In genomic region chr2:125973207-125973606, GRCm38 (mm10) we compare ENCODE assay signal across 14 mouse cellular contexts.
DNase-seq lines count a peak whose midpoint lies in the region; ATAC-seq and TF ChIP-seq lines count a peak whose summit lies in the region.
"Had no signal": no experiment of that assay in that cellular context is flagged by ENCODE, and none has a peak within 500 bp of the region (broad histone marks: within the 10 kb centered on the region; RNA-seq: fewer than 3 reads in every experiment).

No protein-coding gene starts in this region.

- no peak overlapping the region for H3K27ac ChIP-seq in gastrocnemius, adult 2 months
- H3K27ac ChIP-seq in stomach, embryonic 14.5 days (ENCODE audit: low read length): no peak overlapping the region
- H3K27ac ChIP-seq in stomach, postnatal 0 days (replicated peaks): no peak overlapping the region
- no peak overlapping the region for H3K27ac ChIP-seq in kidney, postnatal 0 days
- H3K27ac ChIP-seq: liver, embryonic 12.5 days had no signal

- 28% methylated on average over 6 of the region's 6 CpGs for WGBS in stomach, embryonic 14.5 days
- 29% methylated on average over 6 of the region's 6 CpGs for WGBS in stomach, postnatal 0 days
- 20% methylated on average over 6 of the region's 6 CpGs for WGBS in kidney, postnatal 0 days

- no peak overlapping the region for H3K4me2 ChIP-seq in stomach, embryonic 14.5 days (replicated peaks; ENCODE audit: low read depth, low read length)
- no peak overlapping the region for H3K4me2 ChIP-seq in stomach, postnatal 0 days (replicated peaks; ENCODE audit: low read depth)
- no peak overlapping the region for H3K4me2 ChIP-seq in kidney, postnatal 0 days (ENCODE audit: low read length)
- H3K4me2 ChIP-seq: liver, embryonic 12.5 days had no signal

- no peaks in the 10 kb centered on the region; the same call in 1 of the 2 replicates for H3K36me3 ChIP-seq in stomach, embryonic 14.5 days (ENCODE audit: control insufficient read depth, insufficient read depth, low read length)
- peaks cover 4% of the 10 kb centered on the region; the same call in 1 of the 2 replicates for H3K36me3 ChIP-seq in stomach, postnatal 0 days (ENCODE audit: control insufficient read depth, insufficient read depth, low read length)
- peaks cover 9% of the 10 kb centered on the region; the same call in 1 of the 2 replicates for H3K36me3 ChIP-seq in kidney, postnatal 0 days (ENCODE audit: insufficient read depth, low read length)
- H3K36me3 ChIP-seq: liver, embryonic 12.5 days had no signal

- H3K4me3 ChIP-seq in gastrocnemius, adult 2 months: no peak overlapping the region
- H3K4me3 ChIP-seq in stomach, embryonic 14.5 days (ENCODE audit: low read depth, low read length): no peak overlapping the region
- no peak overlapping the region for H3K4me3 ChIP-seq in stomach, postnatal 0 days (ENCODE audit: low read depth, low read length)
- no peak overlapping the region for H3K4me3 ChIP-seq in kidney, postnatal 0 days (replicated peaks; ENCODE audit: low read depth, low read length)
- H3K4me3 ChIP-seq: liver, embryonic 12.5 days; megakaryocyte, embryonic 14.5 days had no signal

- no peak for TF ChIP-seq EP300 in stomach, postnatal 0 days (optimal IDR thresholded peaks at IDR 0.05)

- H3K9ac ChIP-seq in stomach, embryonic 14.5 days (replicated peaks; ENCODE audit: low read depth, low read length): no peak overlapping the region
- no peak overlapping the region for H3K9ac ChIP-seq in stomach, postnatal 0 days (ENCODE audit: low read length)
- no peak overlapping the region for H3K9ac ChIP-seq in kidney, postnatal 0 days (ENCODE audit: low read depth, low read length)
- H3K9ac ChIP-seq: liver, embryonic 12.5 days had no signal

- 0 out of 2 replicates have a peak, but pooled peaks have one; percentile 67 for ATAC-seq in stomach, embryonic 14.5 days (ENCODE audit: insufficient number of reproducible peaks, insufficient read depth, low FRiP score, low read depth)
- ATAC-seq in stomach, postnatal 0 days (ENCODE audit: low FRiP score, low TSS enrichment): no peak
- peak; percentile 86 for ATAC-seq in kidney, postnatal 0 days (replicated peaks; ENCODE audit: low FRiP score, low read depth)
- ATAC-seq: liver, embryonic 12.5 days had no signal

- H3K9me3 ChIP-seq in stomach, embryonic 14.5 days (ENCODE audit: control insufficient read depth, low read depth, low read length): no peaks in the 10 kb centered on the region
- H3K9me3 ChIP-seq in stomach, postnatal 0 days (ENCODE audit: control insufficient read depth, low read length): no peaks in the 10 kb centered on the region
- H3K9me3 ChIP-seq in kidney, postnatal 0 days (replicated peaks; ENCODE audit: low read length): no peaks in the 10 kb centered on the region
- H3K9me3 ChIP-seq: liver, embryonic 12.5 days; megakaryocyte, embryonic 14.5 days had no signal

- intact Hi-C loops in gastrocnemius, adult 2 months (cut with DNase I): no loop called here

- peak; percentile 21 for DNase-seq in gastrocnemius, adult 2 months
- DNase-seq in gastrocnemius, postnatal 10 days: no peak
- no peak for DNase-seq in stomach, postnatal 0 days (ENCODE audit: low spot score)
- DNase-seq in kidney, postnatal 0 days (ENCODE audit: low spot score): peak; percentile 69
- DNase-seq in frontal cortex, postnatal 36 days (ENCODE audit: low spot score in 2 of 2): no peak
- no peak for DNase-seq in frontal cortex, adult 2 months (ENCODE audit: extremely low spot score in 1 of 2, low spot score in 1 of 2)
- no peak for DNase-seq in urinary bladder, postnatal 10 days (ENCODE audit: low spot score)
- DNase-seq: B cell, adult 2 months; cerebellum, postnatal 14 days; gastrocnemius, postnatal 25 days; thymus, adult 2 months had no signal

- TF ChIP-seq CTCF in gastrocnemius, adult 2 months (IDR thresholded peaks at IDR 0.05): no peak
- TF ChIP-seq CTCF in stomach, postnatal 0 days (IDR thresholded peaks at IDR 0.05; ENCODE audit: low read depth): no peak
- no peak for TF ChIP-seq CTCF in kidney, postnatal 0 days (IDR thresholded peaks at IDR 0.05; ENCODE audit: low read depth)

- H3K4me1 ChIP-seq in stomach, embryonic 14.5 days (ENCODE audit: control insufficient read depth, insufficient read depth, low read length): no peaks in the 10 kb centered on the region
- no peaks in the 10 kb centered on the region for H3K4me1 ChIP-seq in stomach, postnatal 0 days (replicated peaks; ENCODE audit: control insufficient read depth, insufficient read depth)
- H3K4me1 ChIP-seq in kidney, postnatal 0 days (replicated peaks; ENCODE audit: insufficient read depth, low read length): peaks cover 10% of the 10 kb centered on the region; the same call in 1 of the 2 replicates
- H3K4me1 ChIP-seq: liver, embryonic 12.5 days had no signal

- H3K27me3 ChIP-seq in stomach, embryonic 14.5 days (ENCODE audit: control insufficient read depth, insufficient read depth, low read length): no peaks in the 10 kb centered on the region
- no peaks in the 10 kb centered on the region for H3K27me3 ChIP-seq in stomach, postnatal 0 days (ENCODE audit: control insufficient read depth, insufficient read depth, low read length)
- no peaks in the 10 kb centered on the region for H3K27me3 ChIP-seq in kidney, postnatal 0 days (ENCODE audit: insufficient read depth, low read length)
- H3K27me3 ChIP-seq: liver, embryonic 12.5 days; megakaryocyte, embryonic 14.5 days had no signal

Comparison
In these comparisons a context has a peak if more than half of its experiments do, and no peak if none do; other contexts are left out.
1. DNase-seq: peak in gastrocnemius, adult 2 months (single experiment) and kidney, postnatal 0 days (single experiment); none in gastrocnemius, postnatal 10 days (single experiment), stomach, postnatal 0 days (single experiment), frontal cortex, postnatal 36 days (0 of 2), frontal cortex, adult 2 months (0 of 2) and urinary bladder, postnatal 10 days (single experiment).